ENCODE assay signal across 7 mouse cellular contexts in the genomic region with DNA sequence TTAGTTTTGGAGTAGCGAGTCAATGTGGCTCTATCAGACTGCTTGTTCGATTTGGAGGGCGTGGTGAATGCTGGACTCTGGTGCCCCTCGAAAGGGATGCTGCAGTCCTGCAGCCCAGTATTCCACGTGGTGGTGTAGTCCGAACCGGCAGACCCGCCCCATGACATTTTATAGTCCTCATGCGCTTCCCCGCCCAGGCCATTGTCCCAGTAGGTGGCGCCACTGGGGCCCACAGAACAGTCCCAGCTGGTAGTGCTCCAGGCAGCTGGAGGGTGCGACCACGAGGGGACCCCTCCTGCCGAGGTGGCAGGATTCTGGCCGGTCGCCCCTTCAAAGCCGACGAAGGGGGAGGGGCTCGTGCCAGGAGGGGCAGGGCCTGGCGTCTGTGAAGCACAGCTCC. TPM values are rescaled to one million over a fixed set of nuclear protein-coding genes. Genes with fewer than 3 reads are reported as not detected.
DNase-seq lines count a peak whose midpoint lies in the region; ATAC-seq lines count a peak whose summit lies in the region.

No protein-coding gene starts in this region.

- no peak overlapping the region for H3K27ac ChIP-seq in heart, embryonic 14.5 days (replicated peaks in 1 of 2; ENCODE audit: control insufficient read depth in 1 of 2, insufficient read depth in 1 of 2, low read depth in 2 of 2, low read length in 2 of 2)

- no peak overlapping the region for H3K9ac ChIP-seq in heart, embryonic 14.5 days (ENCODE audit: low read length)

- peak overlapping the region; percentile 43 for H3K4me2 ChIP-seq in heart, embryonic 14.5 days (ENCODE audit: low read length)

- DNase-seq in urinary bladder, postnatal 14 days (ENCODE audit: low spot score) = peak; percentile 48
- no peak for DNase-seq in urinary bladder, postnatal 36 days (ENCODE audit: low spot score in 2 of 2)
- DNase-seq in c-Kit-positive CD71-positive TER-119-negative erythroid progenitor cells, embryonic 14.5 days (ENCODE audit: low read depth) = peak; percentile 45
- peak; percentile 41 for DNase-seq in kidney, postnatal 14 days
- DNase-seq in spleen, postnatal 4 days (ENCODE audit: low spot score in 2 of 2) = peak; percentile 63 to 86

- H3K4me1 ChIP-seq in heart, embryonic 14.5 days (ENCODE audit: control insufficient read depth in 2 of 2, insufficient read depth in 2 of 2, low read length in 2 of 2) = peaks cover 17 to 18% of the 10 kb centered on the region in 2 experiments
- H3K4me1 ChIP-seq in megakaryocyte, embryonic 14.5 days = peaks cover 52% of the 10 kb centered on the region

- H3K4me3 ChIP-seq in heart, embryonic 14.5 days (ENCODE audit: control insufficient read depth in 1 of 2, insufficient read depth in 1 of 2, low read depth in 1 of 2, low read length in 2 of 2) = peak overlapping the region; percentile 14 to 19; a peak in 3 of 4 replicates
- peak overlapping the region; percentile 89 for H3K4me3 ChIP-seq in megakaryocyte, embryonic 14.5 days (replicated peaks)

- no peak for ATAC-seq in heart, embryonic 14.5 days (ENCODE audit: insufficient number of reproducible peaks, insufficient read depth, low FRiP score, low read depth)

- 3% methylated on average over 20 of the region's 20 CpGs for WGBS in heart, embryonic 14.5 days

- no peaks in the 10 kb centered on the region for H3K9me3 ChIP-seq in heart, embryonic 14.5 days (ENCODE audit: control insufficient read depth, low read length)
- H3K9me3 ChIP-seq in megakaryocyte, embryonic 14.5 days = no peaks in the 10 kb centered on the region

- H3K27me3 ChIP-seq in heart, embryonic 14.5 days (ENCODE audit: control insufficient read depth, insufficient read depth, low read length) = peaks cover 43% of the 10 kb centered on the region
- peaks cover 54% of the 10 kb centered on the region for H3K27me3 ChIP-seq in megakaryocyte, embryonic 14.5 days (replicated peaks)

- no peaks in the 10 kb centered on the region for H3K36me3 ChIP-seq in heart, embryonic 14.5 days (ENCODE audit: control insufficient read depth, insufficient read depth, low read length)
- peaks cover 3% of the 10 kb centered on the region for H3K36me3 ChIP-seq in megakaryocyte, embryonic 14.5 days (replicated peaks; ENCODE audit: low read length)

RNA-seq across cellular contexts. Expression of gene Etv2, which starts 1.0 kb away (rescaled TPM):
- polyA plus RNA-seq in heart, embryonic 14.5 days (2014; fragmentation: Nextera tagmentation; extraction: Ambion mirVana) = 0.19 TPM in 1 of 2 replicates, not detected in the other
- polyA plus RNA-seq in megakaryocyte, embryonic 14.5 days (2012; ENCODE audit: insufficient read depth, low replicate concordance) = 0.44 TPM in 1 of 2 replicates, not detected in the other

RNA-seq across cellular contexts. Expression of gene Cox6b1, which starts 8.7 kb away (rescaled TPM):
- 2,519 and 2,589 TPM in 2 replicates for polyA plus RNA-seq in heart, embryonic 14.5 days (2014; fragmentation: Nextera tagmentation; extraction: Ambion mirVana)
- polyA plus RNA-seq in megakaryocyte, embryonic 14.5 days (2012; ENCODE audit: insufficient read depth, low replicate concordance) = 82.5 and 197 TPM in 2 replicates

RNA-seq across cellular contexts. Expression of gene Rbm42, which starts 15.5 kb away (rescaled TPM):
- 72.5 and 75.5 TPM in 2 replicates for polyA plus RNA-seq in heart, embryonic 14.5 days (2014; fragmentation: Nextera tagmentation; extraction: Ambion mirVana)
- polyA plus RNA-seq in megakaryocyte, embryonic 14.5 days (2012; ENCODE audit: insufficient read depth, low replicate concordance) = 261 and 484 TPM in 2 replicates

RNA-seq across cellular contexts. Expression of gene Upk1a, which starts 22.0 kb away (rescaled TPM):
- 0.32 TPM in 1 of 2 replicates, not detected in the other for polyA plus RNA-seq in heart, embryonic 14.5 days (2014; fragmentation: Nextera tagmentation; extraction: Ambion mirVana)
- 1.2 TPM in 1 of 2 replicates, not detected in the other for polyA plus RNA-seq in megakaryocyte, embryonic 14.5 days (2012; ENCODE audit: insufficient read depth, low replicate concordance)

RNA-seq across cellular contexts. Expression of gene Haus5, which starts 30.2 kb away (rescaled TPM):
- 26.1 and 27.6 TPM in 2 replicates for polyA plus RNA-seq in heart, embryonic 14.5 days (2014; fragmentation: Nextera tagmentation; extraction: Ambion mirVana)
- polyA plus RNA-seq in megakaryocyte, embryonic 14.5 days (2012; ENCODE audit: insufficient read depth, low replicate concordance) = 2.3 and 13.7 TPM in 2 replicates

Comparison
In these comparisons a context has a peak if more than half of its experiments do, and no peak if none do; other contexts are left out.
1. DNase-seq: peak in urinary bladder, postnatal 14 days (single experiment), c-Kit-positive CD71-positive TER-119-negative erythroid progenitor cells, embryonic 14.5 days (single experiment), kidney, postnatal 14 days (single experiment) and spleen, postnatal 4 days (2 of 2); none in urinary bladder, postnatal 36 days (0 of 2).
2. RNA of gene Cox6b1, which starts 8.7 kb away (polyA plus RNA-seq): 2,519 to 2,589 TPM in heart, embryonic 14.5 days; 82.5 to 197 TPM in megakaryocyte, embryonic 14.5 days; every median in the first group is over 10 times any median in the second.